Mouse (Mus musculus) hindbrain, embryonic 16.5 days (tissue): ENCODE results near the gene Gls2. TPM values are rescaled to one million over a fixed set of nuclear protein-coding genes. Genes with fewer than 3 reads are reported as not detected.

ENCODE experiments used
- ATAC-seq: fragments of 200-750 bp; cut with Nextera tagmentation; 2 replicates; pipeline ENCODE4 v1.8.0; 2017; ENCODE audit warnings: moderate TSS enrichment, moderate library complexity
- H3K27ac ChIP-seq: fragments of 300-500 bp; sonication (generic); 2 replicates; pipeline ENCODE4 v1.5.1; 2014; ENCODE audit warnings: low read depth, mild to moderate bottlenecking, control low read depth, low read length, moderate library complexity
- H3K27me3 ChIP-seq: fragments of 300-500 bp; sonication (generic); replicated peaks from 2 replicates; pipeline ENCODE4 v1.6.1; 2014; ENCODE audit warnings: low read length; ENCODE audit not compliant: control insufficient read depth, insufficient read depth
- H3K36me3 ChIP-seq: fragments of 300-500 bp; sonication (generic); 2 replicates; pipeline ENCODE4 v1.6.1; 2014; ENCODE audit warnings: mild to moderate bottlenecking, low read length, moderate library complexity, mixed read lengths; ENCODE audit not compliant: control insufficient read depth, insufficient read depth
- H3K4me1 ChIP-seq: fragments of 300-500 bp; sonication (generic); 2 replicates; pipeline ENCODE4 v1.6.1; 2014; ENCODE audit warnings: low read depth, low read length; ENCODE audit not compliant: control insufficient read depth, insufficient read depth
- H3K4me2 ChIP-seq: fragments of 300-500 bp; sonication (generic); 2 replicates; pipeline ENCODE4 v1.6.1; 2014; ENCODE audit warnings: mild to moderate bottlenecking, low read length, control low read depth, moderate library complexity
- H3K4me3 ChIP-seq: fragments of 300-500 bp; sonication (generic); 2 replicates; pipeline ENCODE4 v1.5.1; 2014; ENCODE audit warnings: mild to moderate bottlenecking, low read length, control low read depth, moderate library complexity
- H3K9ac ChIP-seq: fragments of 300-500 bp; sonication (generic); 2 replicates; pipeline ENCODE4 v1.6.1; 2014; ENCODE audit warnings: low read depth, mild to moderate bottlenecking, control low read depth, low read length, moderate library complexity
- H3K9me3 ChIP-seq: fragments of 300-500 bp; sonication (generic); 2 replicates; pipeline ENCODE4 v1.6.1; 2014; ENCODE audit warnings: mild to moderate bottlenecking, low read length, moderate library complexity; ENCODE audit not compliant: control insufficient read depth
- WGBS: fragments of 180-500 bp; shearing (Covaris S2); extraction: QIAGEN DNeasy Blood & Tissue Kit; methylation state at CpG from one replicate; pipeline ENCODE4 v1.1.7; 2014; 5-methylcytosine and 5-hydroxymethylcytosine counted together
- polyA plus RNA-seq: library from polyadenylated mRNA; unstranded; fragments of >200 nt; fragmentation: Nextera tagmentation; extraction: Ambion mirVana; gene quantifications from 2 replicates; pipeline ENCODE4 v1.2.1, GENCODE M21; 2015

The Gls2 gene
- polyA plus RNA-seq, 1 experiment from 2014 or later: 2.4 TPM

DNA sequence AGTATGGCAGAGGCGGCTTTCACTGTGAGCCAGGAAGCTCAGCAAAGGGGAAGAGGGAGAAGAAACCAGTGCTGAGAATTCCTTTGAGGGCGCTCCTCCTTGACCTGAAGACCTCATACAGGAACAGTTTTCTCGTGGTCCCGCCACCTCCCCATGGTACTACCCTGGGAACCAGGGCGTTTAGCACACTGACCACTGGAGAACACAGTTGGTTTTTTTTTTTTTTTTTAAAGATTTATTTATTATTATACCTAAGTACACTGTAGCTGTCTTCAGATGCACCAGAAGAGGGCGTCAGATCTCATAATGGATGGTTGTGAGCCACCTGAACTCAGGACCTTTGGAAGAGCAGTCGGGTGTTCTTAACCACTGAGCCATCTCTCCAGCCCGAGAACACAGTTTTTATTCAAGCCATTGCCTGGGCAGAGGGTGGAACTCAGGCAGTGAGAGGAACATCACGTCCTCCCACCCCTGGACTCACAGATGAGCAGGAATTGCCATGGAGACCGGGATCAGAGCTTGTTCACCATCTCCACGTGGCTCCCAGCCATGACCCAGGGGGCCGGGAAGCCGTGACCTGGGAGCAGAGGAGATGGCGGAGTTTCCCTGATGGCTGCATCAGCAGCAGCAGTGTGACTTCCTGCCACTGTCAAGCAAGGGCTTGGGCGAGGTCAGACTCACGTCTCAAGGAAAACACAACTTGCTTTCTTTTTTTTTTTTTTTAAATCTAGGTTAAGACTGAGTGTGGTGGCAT is 27.5 kb downstream of the Gls2 start:
- Histone ChIP-seq H3K4me2 (no peak overlapping the region), H3K9me3 (no peaks in the 10 kb centered on the region), H3K27me3 (no peaks in the 10 kb centered on the region), H3K4me1 (no peaks in the 10 kb centered on the region), H3K4me3 (no peak overlapping the region), H3K9ac (no peak overlapping the region), H3K36me3 (no peaks in the 10 kb centered on the region), H3K27ac (no peak overlapping the region)
- no peak for ATAC-seq
- WGBS: 66% methylated on average over 16 of the region's 16 CpGs

GRCm38 (mm10) chr10:128225064-128225463 is 30.8 kb downstream of the Gls2 start:
- Histone ChIP-seq H3K9me3 (no peaks in the 10 kb centered on the region), H3K27ac (no peak overlapping the region), H3K4me1 (no peaks in the 10 kb centered on the region), H3K27me3 (no peaks in the 10 kb centered on the region), H3K4me2 (no peak overlapping the region), H3K4me3 (no peak overlapping the region), H3K36me3 (no peaks in the 10 kb centered on the region), H3K9ac (no peak overlapping the region)
- no peak for ATAC-seq
- WGBS: 60% methylated on average over 5 of the region's 5 CpGs

- Histone ChIP-seq H3K4me1 (no peaks in the 10 kb centered on the region), H3K4me2 (no peak within 1 kb of the TSS), H3K27me3 (no peaks in the 10 kb centered on the region), H3K27ac (no peak within 1 kb of the TSS), H3K9me3 (no peaks in the 10 kb centered on the region), H3K36me3 (no peaks in the 10 kb centered on the region), H3K9ac (no peak within 1 kb of the TSS), H3K4me3 (no peak within 1 kb of the TSS)
- no peak for ATAC-seq
- 47% methylated on average over 4 of the region's 4 CpGs for WGBS
Measured at GRCm38 (mm10) chr10:128225538-128225937, 31.3 kb downstream of the Gls2 start, which contains the start of gene Mip. Gene Mip (plus strand): TSS chr10:128225838.

GRCm38 (mm10) chr10:128227592-128227991 is 33.3 kb downstream of the Gls2 start:
- ATAC-seq: no peak
- H3K4me2 ChIP-seq: no peak overlapping the region
- 81% methylated on average over 9 of the region's 9 CpGs for WGBS
- no peak overlapping the region for H3K9ac ChIP-seq
- no peaks in the 10 kb centered on the region for H3K36me3 ChIP-seq
- no peak overlapping the region for H3K4me3 ChIP-seq
- H3K27me3 ChIP-seq: no peaks in the 10 kb centered on the region
- no peak overlapping the region for H3K27ac ChIP-seq
- H3K4me1 ChIP-seq: peaks cover 4% of the 10 kb centered on the region
- H3K9me3 ChIP-seq: no peaks in the 10 kb centered on the region

GRCm38 (mm10) chr10:128228009-128228408 is 33.8 kb downstream of the Gls2 start:
- Histone ChIP-seq H3K4me1 (peaks cover 7% of the 10 kb centered on the region), H3K27me3 (no peaks in the 10 kb centered on the region), H3K9me3 (no peaks in the 10 kb centered on the region), H3K36me3 (no peaks in the 10 kb centered on the region), H3K9ac (no peak overlapping the region), H3K4me3 (no peak overlapping the region), H3K4me2 (no peak overlapping the region), H3K27ac (no peak overlapping the region)
- 95% methylated on average over 8 of the region's 8 CpGs for WGBS
- no peak for ATAC-seq

DNA sequence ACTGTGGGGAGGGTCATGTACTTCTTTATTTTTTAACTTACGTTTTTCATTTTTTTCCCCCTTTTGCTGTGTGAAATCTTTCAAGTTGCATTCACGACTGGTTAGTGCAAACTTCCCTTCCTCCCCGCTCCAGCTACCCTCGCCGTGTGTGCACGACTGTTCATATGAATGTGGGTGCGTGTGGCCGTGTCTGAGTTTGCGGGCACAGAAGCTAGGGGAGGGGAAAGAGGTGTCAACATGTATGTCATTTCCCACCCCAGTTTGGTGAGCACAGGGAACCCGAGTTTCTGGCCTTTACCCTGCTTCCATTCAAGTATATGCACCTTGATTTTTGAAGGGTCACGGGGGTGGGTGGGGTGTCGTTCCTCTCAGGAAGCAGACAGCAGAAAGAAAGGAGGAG is 36.3 kb downstream of the Gls2 start:
- H3K27ac ChIP-seq: no peak overlapping the region
- H3K27me3 ChIP-seq: no peaks in the 10 kb centered on the region
- H3K4me3 ChIP-seq: no peak overlapping the region
- H3K36me3 ChIP-seq: no peaks in the 10 kb centered on the region
- 85% methylated on average over 12 of the region's 12 CpGs for WGBS
- no peak for ATAC-seq
- no peaks in the 10 kb centered on the region for H3K9me3 ChIP-seq
- no peak overlapping the region for H3K9ac ChIP-seq
- peaks cover 7% of the 10 kb centered on the region for H3K4me1 ChIP-seq
- H3K4me2 ChIP-seq: no peak overlapping the region

GRCm38 (mm10) chr10:128231146-128231545 is 36.9 kb downstream of the Gls2 start:
- Histone ChIP-seq H3K9me3 (no peaks in the 10 kb centered on the region), H3K4me2 (peak overlapping the region; percentile 62), H3K36me3 (no peaks in the 10 kb centered on the region), H3K4me1 (peaks cover 7% of the 10 kb centered on the region), H3K4me3 (peak overlapping the region; percentile 81), H3K27me3 (no peaks in the 10 kb centered on the region), H3K9ac (no peak overlapping the region; the same call in 1 of the 2 replicates), H3K27ac (no peak overlapping the region)
- ATAC-seq: no peak
- 25% methylated on average over 5 of the region's 5 CpGs for WGBS

- Histone ChIP-seq H3K36me3 (no peaks in the 10 kb centered on the region), H3K27me3 (no peaks in the 10 kb centered on the region), H3K27ac (peak within 1 kb of the TSS; percentile 90), H3K4me3 (peak within 1 kb of the TSS; percentile 81), H3K4me2 (peak within 1 kb of the TSS; percentile 62), H3K9me3 (no peaks in the 10 kb centered on the region), H3K9ac (peak within 1 kb of the TSS; percentile 76), H3K4me1 (peaks cover 7% of the 10 kb centered on the region)
- WGBS: 0% methylated on average over 51 of the region's 58 CpGs
- ATAC-seq: peak; percentile 96
Measured at GRCm38 (mm10) chr10:128231697-128232419, 37.6 kb downstream of the Gls2 start, which contains the start of gene Timeless. Gene Timeless (plus strand): TSS chr10:128232065.

- peaks cover 7% of the 10 kb centered on the region for H3K4me1 ChIP-seq
- H3K27me3 ChIP-seq: no peaks in the 10 kb centered on the region
- H3K4me3 ChIP-seq: peak overlapping the region; percentile 81
- H3K9ac ChIP-seq: peak overlapping the region; percentile 76
- H3K36me3 ChIP-seq: no peaks in the 10 kb centered on the region
- peak overlapping the region; percentile 62 for H3K4me2 ChIP-seq
- 1% methylated on average over 14 of the region's 14 CpGs for WGBS
- no peaks in the 10 kb centered on the region for H3K9me3 ChIP-seq
- H3K27ac ChIP-seq: peak overlapping the region; percentile 90
- ATAC-seq: peak; percentile 70
Measured at GRCm38 (mm10) chr10:128232420-128232985, 38.2 kb downstream of the Gls2 start.
